Mouse (Mus musculus) liver, adult 2 months (tissue): ENCODE results near the gene Zbed5.

Experiments
- CTCF ChIP-seq: fragments of 200-500 bp; IDR thresholded peaks from 2 replicates; pipeline ENCODE4 v1.5.1; 2011; ENCODE audit warnings: low read depth, low read length, control low read depth
- POLR2A ChIP-seq: fragments of 200-500 bp; IDR thresholded peaks from 2 replicates; pipeline ENCODE4 v1.6.1; 2011; ENCODE audit warnings: low read length, control low read depth; ENCODE audit not compliant: insufficient read depth; ENCODE audit errors: extremely low read depth

GRCm38 (mm10) chr5:129914024-129914423 is 18.5 kb downstream of the Zbed5 start:
- peak; percentile 89 for TF ChIP-seq CTCF
- no peak for TF ChIP-seq POLR2A
